Mouse (Mus musculus) heart, postnatal 25 days (tissue): ENCODE measurements around the gene Slamf7. TPM values are rescaled to one million over a fixed set of nuclear protein-coding genes. Genes with fewer than 3 reads are reported as not detected.
A peak's percentile ranks its signal among the peaks of the same experiment; 100 is the strongest.

Experiments
- DNase-seq: peaks from one replicate; pipeline ENCODE4 v3.0.0; 2022; ENCODE audit warnings: low spot score
- intact Hi-C: fragments of 180-260 bp; cut with DNase I; formaldehyde crosslinking; loops from one replicate; pipeline ENCODE4 v1.15.1; 2025
- total RNA-seq, 2 experiments: library from RNA; stranded (reverse); gene quantifications; 2 replicates each; pipeline ENCODE4 v1.2.3; 2021

The Slamf7 gene
- total RNA-seq, 2 experiments from 2014 or later = 0.18 to 0.22 TPM

- no peak for DNase-seq
- intact Hi-C loops = no loop called here
Measured at GRCm38 (mm10) chr1:171640796-171641195, 12.0 kb downstream of the Slamf7 start.

- DNase-seq = no peak
- intact Hi-C loops = no loop called here
Measured at GRCm38 (mm10) chr1:171638686-171639085, 14.1 kb downstream of the Slamf7 start.

- DNase-seq = no peak
- intact Hi-C loops = no loop called here
Measured at GRCm38 (mm10) chr1:171637101-171637500, 15.7 kb downstream of the Slamf7 start.

DNA sequence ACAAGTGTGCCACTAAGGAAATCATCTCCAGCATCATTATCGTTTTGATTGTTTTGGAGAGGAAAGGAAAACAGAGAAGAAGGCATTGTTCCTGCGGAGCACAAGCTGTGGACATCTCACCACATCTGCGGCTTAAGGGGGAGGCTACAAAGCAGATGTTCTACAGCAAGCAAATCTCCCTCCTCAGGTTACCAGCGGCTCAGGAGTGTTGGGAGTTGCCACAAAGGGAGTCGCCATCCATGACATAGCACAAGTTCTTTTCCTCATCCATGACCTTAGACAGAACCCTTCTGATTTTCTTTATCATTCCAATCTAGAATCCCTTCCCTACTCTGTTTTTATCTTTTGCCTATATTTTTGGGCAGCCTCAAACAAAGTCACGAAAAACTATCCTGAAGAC is 17.1 kb downstream of the Slamf7 start:
- intact Hi-C loops = no loop called here
- no peak for DNase-seq

- no peak for DNase-seq
- intact Hi-C loops = no loop called here
Measured at GRCm38 (mm10) chr1:171631447-171631846, 21.4 kb downstream of the Slamf7 start.

DNA sequence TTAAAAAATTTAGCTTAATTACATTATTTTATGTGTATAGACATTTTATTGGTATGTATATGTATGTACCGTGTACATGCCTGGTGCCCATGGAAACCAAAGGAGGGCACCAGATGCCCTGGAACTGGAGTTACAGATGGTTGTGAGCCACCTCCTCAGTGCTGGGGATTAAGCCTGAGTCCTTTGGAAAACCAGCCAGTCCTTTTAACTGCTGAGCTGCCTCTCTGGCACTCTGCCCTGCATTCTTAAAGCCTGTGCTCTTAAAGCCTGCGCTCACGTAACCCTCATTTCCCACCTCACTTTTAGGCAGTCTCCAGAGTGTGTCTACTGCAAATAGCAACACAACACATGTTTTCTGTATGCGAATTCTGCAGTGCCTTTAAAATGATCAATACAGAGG is 21.9 kb downstream of the Slamf7 start:
- no peak for DNase-seq
- intact Hi-C loops = no loop called here

- no peak for DNase-seq
- intact Hi-C loops = no loop called here
Measured at GRCm38 (mm10) chr1:171630041-171630440, 22.8 kb downstream of the Slamf7 start.

GRCm38 (mm10) chr1:171629168-171629567 is 23.7 kb downstream of the Slamf7 start:
- no peak for DNase-seq

DNA sequence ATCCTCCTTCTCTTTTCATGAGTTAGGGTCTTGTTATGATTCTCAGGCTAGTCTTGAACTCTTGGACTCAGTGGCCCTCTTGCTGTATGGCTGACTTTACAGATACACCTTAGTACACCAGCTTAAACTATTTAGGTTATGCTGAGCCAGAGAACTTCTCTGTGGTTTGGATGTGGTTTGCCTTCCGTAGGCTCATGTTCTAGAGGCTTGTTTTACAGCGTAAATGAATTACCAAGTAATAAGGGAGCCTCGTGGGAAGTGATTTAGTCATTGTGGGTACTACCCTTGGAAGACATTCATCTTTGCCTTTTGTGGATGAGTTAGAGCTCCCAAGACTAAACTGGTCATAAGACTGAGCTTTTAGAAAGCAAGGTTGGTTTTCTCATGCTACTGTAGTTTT is 25.0 kb downstream of the Slamf7 start:
- DNase-seq = no peak
- intact Hi-C loops = no loop called here

More at GRCm38 (mm10) chr1:171629168-171629567, 23.7 kb downstream of the Slamf7 start:
- intact Hi-C loops = no loop called here

GRCm38 (mm10) chr1:171620091-171620490 is 32.7 kb downstream of the Slamf7 start:
- intact Hi-C loops = no loop called here
- DNase-seq = no peak

GRCm38 (mm10) chr1:171619645-171620044 is 33.2 kb downstream of the Slamf7 start:
- intact Hi-C loops = no loop called here
- no peak for DNase-seq

DNA sequence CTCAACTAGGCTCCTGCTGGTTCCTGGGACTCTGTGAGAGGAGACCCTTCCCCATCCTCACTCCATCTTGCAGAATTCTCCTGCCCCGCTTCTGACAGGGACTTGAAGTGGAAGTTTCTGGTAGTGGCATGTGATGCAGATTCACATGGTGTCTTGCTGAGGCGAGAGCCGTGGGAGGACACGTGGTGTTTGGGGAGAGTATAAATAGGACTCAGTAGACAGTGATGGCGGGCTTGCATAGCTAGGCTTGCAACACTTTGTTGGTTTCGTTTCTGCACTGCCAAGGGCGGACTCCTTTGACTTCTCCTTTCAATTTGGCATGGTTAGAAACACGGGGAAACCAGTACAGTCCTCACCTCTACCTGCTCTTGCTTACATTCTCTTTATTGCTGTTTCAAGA is 33.8 kb downstream of the Slamf7 start:
- intact Hi-C loops = no loop called here
- peak; percentile 21 for DNase-seq

DNA sequence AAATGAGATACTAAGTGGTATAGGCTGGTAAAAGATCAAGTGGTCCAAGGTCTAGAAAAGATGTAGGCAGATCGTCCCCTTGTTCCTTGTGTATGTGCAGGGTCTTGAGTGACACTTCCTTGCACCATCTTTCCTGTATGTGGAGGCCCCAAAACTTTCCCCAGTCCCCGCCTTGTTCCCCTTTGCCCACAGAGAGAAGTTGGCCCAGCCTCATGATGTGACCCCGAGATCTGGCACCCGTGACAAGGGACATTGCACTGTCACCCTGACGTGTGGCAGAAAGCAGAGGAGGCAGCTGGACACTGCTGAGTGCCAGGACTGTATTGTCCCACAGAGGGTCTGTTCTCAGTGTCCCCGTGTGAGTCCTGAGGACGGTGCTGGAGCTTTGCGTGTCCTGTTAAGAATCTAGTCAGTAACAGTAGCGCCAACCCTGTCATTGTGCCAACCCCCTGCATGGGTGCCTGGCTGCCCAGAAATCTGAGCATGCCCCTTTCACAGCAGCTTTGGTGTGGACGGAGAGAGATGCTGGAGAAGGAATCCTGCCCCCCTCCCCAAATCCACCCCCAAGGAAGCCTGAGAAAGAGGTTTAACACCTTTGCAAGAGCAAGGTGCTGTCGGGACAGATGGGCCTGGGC is 35.8 kb downstream of the Slamf7 start:
- DNase-seq = no peak
- intact Hi-C loops = no loop called here

- intact Hi-C loops = no loop called here
Measured at GRCm38 (mm10) chr1:171613962-171614361, 38.9 kb downstream of the Slamf7 start.

DNA sequence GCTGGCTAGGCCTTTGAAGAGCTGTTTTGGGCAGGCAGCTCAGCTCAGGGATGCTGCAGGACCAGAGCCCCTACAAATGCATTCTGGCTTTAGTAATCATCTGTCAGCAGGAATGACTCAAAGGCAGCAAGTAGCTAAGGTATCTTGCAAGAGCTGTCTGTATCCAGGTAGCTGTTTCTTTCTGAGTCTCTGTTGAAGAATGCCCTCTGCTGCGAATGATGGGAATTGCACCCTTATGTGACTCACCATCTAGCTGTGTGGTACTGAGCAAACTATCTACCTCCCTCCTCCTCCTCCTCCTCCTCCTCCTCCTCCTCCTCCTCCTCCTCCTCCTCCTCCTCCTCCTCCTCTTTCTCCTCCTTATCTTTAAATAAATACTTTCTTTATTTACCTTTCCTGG is 42.1 kb downstream of the Slamf7 start:
- no peak for DNase-seq
- intact Hi-C loops = no loop called here

More at GRCm38 (mm10) chr1:171613962-171614361, 38.9 kb downstream of the Slamf7 start:
- no peak for DNase-seq

DNA sequence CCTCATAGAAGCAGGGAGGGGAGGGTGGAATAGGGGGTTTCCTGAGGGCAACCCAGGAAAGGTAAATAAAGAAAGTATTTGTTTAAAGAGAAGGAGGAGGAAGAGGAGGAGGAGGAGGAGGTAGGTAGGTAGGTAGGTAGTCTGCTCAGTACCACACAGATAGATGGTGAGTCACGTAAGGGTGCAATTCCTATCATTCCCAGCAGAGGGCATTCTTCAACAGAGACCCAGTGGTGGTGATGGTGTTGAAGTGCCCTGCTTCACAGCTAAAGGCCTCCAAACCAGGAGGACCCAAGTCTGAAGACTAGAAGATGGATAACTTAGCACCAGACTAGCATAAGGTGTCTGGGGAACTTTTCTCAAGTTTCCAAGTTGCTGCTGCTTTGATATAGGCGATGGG is 42.8 kb downstream of the Slamf7 start:
- intact Hi-C loops = no loop called here
- DNase-seq = no peak

DNA sequence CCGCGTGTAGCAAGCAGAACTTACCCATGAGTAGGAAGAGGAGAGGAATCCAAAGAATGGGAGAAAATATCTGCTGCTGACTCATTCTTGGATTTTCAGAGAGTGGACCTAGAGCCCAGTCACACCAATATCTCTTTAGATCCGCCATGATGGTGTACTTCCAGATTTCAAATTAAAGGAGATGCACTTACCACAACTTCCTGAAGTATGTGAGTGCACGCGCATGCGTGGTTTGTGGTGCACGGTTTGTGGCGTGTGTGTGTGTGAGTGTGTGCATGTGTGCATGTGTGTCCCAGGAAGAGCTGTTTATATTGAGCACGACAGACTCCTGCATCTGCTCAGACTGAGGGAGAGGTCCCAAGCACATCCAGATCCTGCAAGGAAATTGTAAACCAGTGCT is 45.7 kb downstream of the Slamf7 start, which contains the start of gene Ly9:
Gene Ly9, minus strand, starts transcription at position 235 of the 400 bp plus-strand sequence.
- intact Hi-C loops = no loop called here
- no peak for DNase-seq

DNA sequence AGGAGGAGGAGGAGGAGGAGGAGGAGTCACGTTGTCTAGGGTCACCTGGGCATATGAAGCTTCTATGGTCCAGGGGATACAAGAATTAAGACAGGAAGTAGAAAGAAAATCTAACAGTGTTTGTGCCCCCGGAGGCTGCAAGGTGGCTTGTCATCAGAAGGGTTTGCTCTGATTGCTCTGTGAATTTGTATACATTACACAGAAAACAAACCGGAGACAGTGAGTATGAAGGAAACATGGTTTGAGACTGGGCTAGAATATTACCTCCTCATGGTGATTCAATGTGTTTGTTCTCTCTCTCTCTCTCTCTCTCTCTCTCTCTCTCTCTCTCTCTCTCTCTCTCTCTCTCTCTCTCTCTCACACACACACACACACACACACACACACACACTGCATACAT is 46.2 kb downstream of the Slamf7 start:
- intact Hi-C loops = no loop called here
- DNase-seq = no peak

DNA sequence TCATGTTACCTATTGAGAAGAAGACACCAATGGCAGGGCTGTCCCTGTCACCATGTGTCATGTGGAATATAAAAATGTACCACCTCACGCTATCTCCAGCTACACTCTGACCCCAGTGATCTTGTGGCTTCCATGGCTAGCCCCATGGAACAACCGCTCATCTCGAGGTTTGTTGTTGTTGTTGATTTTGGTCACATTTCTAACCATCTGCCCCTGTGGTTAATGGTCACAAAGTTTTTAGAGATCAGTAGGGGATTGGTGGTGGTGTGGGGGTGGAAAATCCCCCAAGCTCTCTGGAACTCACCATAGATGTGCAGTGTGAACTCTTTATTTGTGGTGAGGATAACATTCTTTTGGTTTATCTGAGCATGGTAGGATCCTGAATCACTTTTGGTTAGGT is 48.1 kb downstream of the Slamf7 start:
- intact Hi-C loops = no loop called here
- DNase-seq = no peak

GRCm38 (mm10) chr1:171584584-171584983 is 68.3 kb downstream of the Slamf7 start:
- intact Hi-C loops = no loop called here
- DNase-seq = no peak
